Mouse (Mus musculus): ENCODE data around the gene Trabd2b. TPM values are rescaled to one million over a fixed set of nuclear protein-coding genes. Genes with fewer than 3 reads are reported as not detected.

Gene Trabd2b
- polyA plus RNA-seq, 1 experiment = not detected

DNA sequence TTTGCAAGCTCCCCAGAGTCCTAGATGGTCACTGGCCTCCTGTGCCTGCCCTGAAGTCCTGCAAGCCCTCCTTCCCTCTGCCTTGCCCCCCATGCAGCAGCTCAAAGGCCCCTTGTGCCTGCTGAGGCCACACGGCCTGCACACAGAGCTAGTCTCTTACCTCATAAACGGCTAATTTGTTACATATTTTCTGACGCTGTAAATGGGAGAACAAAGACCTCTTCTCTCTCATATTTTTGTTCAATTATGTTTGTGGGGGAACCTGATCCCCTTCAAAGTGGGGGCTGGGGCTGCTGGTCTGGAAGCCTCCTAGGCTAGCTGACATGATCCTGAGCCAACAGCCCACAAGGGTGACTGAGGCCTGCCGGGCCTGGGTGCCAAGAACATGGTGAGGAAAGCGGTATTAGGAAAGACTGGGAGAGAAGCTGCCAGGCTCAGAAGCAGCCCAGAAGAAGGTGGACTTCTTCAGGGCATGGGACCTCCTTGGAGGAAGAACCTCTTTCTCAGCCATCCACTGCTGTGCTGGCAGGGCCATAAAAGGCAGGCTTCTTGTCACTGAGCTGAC is 157.7 kb downstream of the Trabd2b start:
- 54% methylated on average over 5 of the region's 5 CpGs for WGBS

DNA sequence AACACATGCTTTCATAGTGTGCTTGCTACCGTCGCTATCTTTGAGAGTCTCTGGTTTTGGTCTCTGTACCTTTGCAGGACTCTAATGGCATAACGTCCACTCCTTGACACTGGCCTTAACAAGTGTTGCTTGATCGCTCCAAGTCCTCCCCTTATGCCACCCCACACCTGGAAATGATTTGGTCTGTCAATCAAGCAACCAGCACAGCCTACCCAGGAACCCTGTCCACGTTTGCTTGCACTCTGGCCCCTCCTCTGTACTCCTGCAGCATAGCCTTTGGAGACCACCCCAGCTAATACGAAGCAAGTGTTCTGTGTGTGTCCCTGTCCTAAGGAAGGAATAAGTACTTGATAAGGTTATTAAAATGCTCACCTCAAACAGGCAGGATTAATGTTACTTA is 161.1 kb downstream of the Trabd2b start:
- 88% methylated on average over 6 of the region's 6 CpGs for WGBS
- no peak for TF ChIP-seq CTCF (IDR thresholded peaks at IDR 0.05; ENCODE audit: insufficient read depth, low read depth, low read length)

More for the DNA sequence above, 157.7 kb downstream of the Trabd2b start:
- TF ChIP-seq POLR2A (IDR thresholded peaks at IDR 0.05; ENCODE audit: insufficient read depth, low read depth, low read length) (no peak), CTCF (IDR thresholded peaks at IDR 0.05; ENCODE audit: insufficient read depth, low read depth, low read length) (no peak)
- Histone ChIP-seq H3K4me1 (ENCODE audit: control insufficient read depth, insufficient read depth, low read length) (peaks cover 4% of the 10 kb centered on the region; the same call in 1 of the 2 replicates), H3K27ac (ENCODE audit: insufficient read depth, low read depth, low read length) (no peak overlapping the region), H3K4me3 (ENCODE audit: insufficient read depth, low read depth, low read length) (no peak overlapping the region)

DNA sequence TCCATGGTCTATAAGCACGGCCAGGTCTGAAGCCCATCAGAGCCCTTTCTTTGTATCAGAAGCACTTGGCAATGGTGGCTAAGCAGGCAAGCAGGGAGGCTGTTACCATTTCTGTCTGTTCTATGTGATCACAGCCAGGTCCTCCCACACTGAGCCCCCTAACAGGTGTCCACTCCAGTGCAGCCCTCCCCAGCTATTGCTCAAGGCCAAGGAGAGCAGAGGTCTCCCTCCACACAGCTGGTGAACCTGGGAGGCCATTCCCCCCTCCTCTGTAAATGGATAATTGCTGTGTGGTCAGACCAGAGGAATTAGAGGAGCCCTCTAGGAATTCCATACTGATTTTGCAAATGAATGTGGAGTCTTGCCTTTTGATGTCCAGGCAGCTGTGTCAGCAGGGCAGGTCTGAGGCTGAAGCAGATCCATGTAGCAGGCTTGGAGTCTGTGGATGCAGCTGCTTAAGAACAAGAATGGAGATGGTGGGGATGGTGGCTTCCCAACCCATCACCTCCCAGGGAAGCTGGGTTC is 161.6 kb downstream of the Trabd2b start:
- TF ChIP-seq CTCF (IDR thresholded peaks at IDR 0.05; ENCODE audit: insufficient read depth, low read depth, low read length) (no peak), POLR2A (IDR thresholded peaks at IDR 0.05; ENCODE audit: insufficient read depth, low read depth, low read length) (no peak)
- Histone ChIP-seq H3K4me1 (ENCODE audit: control insufficient read depth, insufficient read depth, low read length) (peaks cover 4% of the 10 kb centered on the region; the same call in 1 of the 2 replicates), H3K27ac (ENCODE audit: insufficient read depth, low read depth, low read length) (no peak overlapping the region), H3K4me3 (ENCODE audit: insufficient read depth, low read depth, low read length) (no peak overlapping the region)
- 93% methylated on average over 1 of the region's 1 CpGs for WGBS

More for the DNA sequence above, 161.1 kb downstream of the Trabd2b start:
- Histone ChIP-seq H3K27ac (ENCODE audit: insufficient read depth, low read depth, low read length) (no peak overlapping the region), H3K4me1 (ENCODE audit: control insufficient read depth, insufficient read depth, low read length) (peaks cover 4% of the 10 kb centered on the region; the same call in 1 of the 2 replicates), H3K4me3 (ENCODE audit: insufficient read depth, low read depth, low read length) (no peak overlapping the region)

DNA sequence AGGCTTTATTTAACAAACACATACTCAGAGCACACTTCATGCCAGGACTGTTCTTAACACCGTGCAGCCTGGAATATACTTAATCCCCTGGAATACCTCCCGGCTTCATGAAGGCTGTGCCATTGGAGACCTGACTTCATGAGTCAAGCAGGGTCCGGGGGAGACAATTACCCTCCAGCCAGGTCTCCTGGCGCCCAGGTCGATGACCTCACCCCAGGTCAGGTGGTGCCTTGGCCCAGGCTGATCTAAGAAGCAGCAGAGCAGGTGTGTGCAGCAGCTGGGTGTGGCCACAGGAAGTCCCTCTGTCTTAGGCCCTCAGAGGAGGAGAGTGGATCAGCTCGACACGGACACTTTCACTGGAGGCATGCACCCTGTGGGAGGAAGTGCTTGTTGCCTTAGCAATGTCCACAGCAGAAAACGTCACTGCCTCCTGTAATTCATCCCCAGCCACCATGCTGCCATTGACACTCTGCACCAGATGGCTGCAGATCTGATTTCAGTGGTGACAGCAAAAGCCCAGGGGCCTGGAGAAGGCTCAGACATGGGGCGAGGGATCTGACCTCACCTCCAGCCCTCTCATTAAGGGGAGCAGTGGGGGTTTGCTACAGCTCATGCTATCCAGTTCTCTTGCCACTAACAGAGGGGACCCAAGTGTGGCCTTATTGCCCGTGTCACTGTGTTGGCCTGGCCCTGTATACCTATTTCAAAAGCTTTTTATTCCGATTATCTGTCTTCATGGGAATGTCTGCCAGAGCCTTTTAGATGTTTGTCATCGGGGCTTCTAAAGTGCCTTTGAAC is 171.8 kb downstream of the Trabd2b start:
- H3K4me3 ChIP-seq (ENCODE audit: insufficient read depth, low read depth, low read length) = no peak overlapping the region
- no peak overlapping the region for H3K27ac ChIP-seq (ENCODE audit: insufficient read depth, low read depth, low read length)
- TF ChIP-seq POLR2A (IDR thresholded peaks at IDR 0.05; ENCODE audit: insufficient read depth, low read depth, low read length) = no peak
- no peak for TF ChIP-seq CTCF (IDR thresholded peaks at IDR 0.05; ENCODE audit: insufficient read depth, low read depth, low read length)
- H3K4me1 ChIP-seq (ENCODE audit: control insufficient read depth, insufficient read depth, low read length) = no peaks in the 10 kb centered on the region
- WGBS = 65% methylated on average over 12 of the region's 12 CpGs

DNA sequence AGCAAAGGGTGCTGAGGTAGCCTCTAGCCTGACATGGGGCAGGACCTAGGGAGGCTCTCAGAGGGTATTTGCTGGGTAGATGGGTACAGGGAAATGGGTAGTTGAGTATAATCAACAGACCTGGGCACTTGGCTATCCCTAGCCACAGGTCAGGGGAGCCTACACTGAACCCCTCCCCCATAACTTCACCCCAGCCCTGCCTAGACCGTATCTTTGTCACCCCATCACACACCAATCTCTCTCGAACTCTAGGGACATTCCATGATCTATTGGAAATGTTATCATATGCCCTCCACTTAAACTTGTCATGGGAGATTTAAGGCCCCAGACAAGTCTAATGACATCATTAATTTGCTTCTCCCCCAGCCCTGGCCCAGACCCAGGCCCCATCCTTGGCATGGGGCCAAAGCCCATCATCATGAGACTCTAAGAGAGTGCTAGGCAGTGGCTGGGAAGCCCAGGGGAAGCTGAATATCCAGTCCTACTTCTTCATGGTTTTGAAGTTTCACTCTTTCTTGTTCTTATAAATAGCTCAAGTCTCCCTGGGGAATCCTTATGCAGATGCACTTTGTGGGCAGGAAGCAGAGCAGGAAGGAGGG is 177.1 kb downstream of the Trabd2b start:
- no peak overlapping the region for H3K4me3 ChIP-seq (ENCODE audit: insufficient read depth, low read depth, low read length)
- H3K4me1 ChIP-seq (ENCODE audit: control insufficient read depth, insufficient read depth, low read length) = no peaks in the 10 kb centered on the region
- no peak for TF ChIP-seq CTCF (IDR thresholded peaks at IDR 0.05; ENCODE audit: insufficient read depth, low read depth, low read length)
- TF ChIP-seq POLR2A (IDR thresholded peaks at IDR 0.05; ENCODE audit: insufficient read depth, low read depth, low read length) = no peak
- WGBS = 81% methylated on average over 2 of the region's 2 CpGs
- no peak overlapping the region for H3K27ac ChIP-seq (ENCODE audit: insufficient read depth, low read depth, low read length)

DNA sequence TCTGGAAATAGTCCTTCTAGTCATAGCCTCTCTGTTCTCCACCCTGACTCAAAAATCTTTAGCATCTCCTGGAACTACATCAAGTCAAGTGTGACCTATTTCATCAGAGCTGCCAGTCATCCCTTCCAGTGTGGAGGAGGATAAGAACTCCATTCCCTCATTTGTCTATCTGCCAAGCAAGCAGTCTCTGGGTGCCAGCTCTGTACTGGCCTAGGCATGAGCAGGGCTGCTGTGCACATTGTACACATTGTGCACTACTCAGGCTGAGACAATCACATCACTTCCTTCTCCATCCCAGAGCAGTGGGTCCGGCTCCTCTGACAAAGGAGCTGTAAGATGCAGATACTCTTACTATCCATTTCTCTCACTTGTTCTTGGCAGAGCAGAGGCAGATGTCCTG is 178.2 kb downstream of the Trabd2b start:
- WGBS = 50% methylated on average over 1 of the region's 1 CpGs
- Histone ChIP-seq H3K27ac (ENCODE audit: insufficient read depth, low read depth, low read length) (no peak overlapping the region), H3K4me1 (ENCODE audit: control insufficient read depth, insufficient read depth, low read length) (no peaks in the 10 kb centered on the region), H3K4me3 (ENCODE audit: insufficient read depth, low read depth, low read length) (no peak overlapping the region)
- TF ChIP-seq CTCF (IDR thresholded peaks at IDR 0.05; ENCODE audit: insufficient read depth, low read depth, low read length) (no peak), POLR2A (IDR thresholded peaks at IDR 0.05; ENCODE audit: insufficient read depth, low read depth, low read length) (no peak)

- 63% methylated on average over 13 of the region's 13 CpGs for WGBS
- Histone ChIP-seq H3K27ac (ENCODE audit: insufficient read depth, low read depth, low read length) (no peak overlapping the region), H3K4me1 (ENCODE audit: control insufficient read depth, insufficient read depth, low read length) (no peaks in the 10 kb centered on the region), H3K4me3 (ENCODE audit: insufficient read depth, low read depth, low read length) (no peak overlapping the region)
- TF ChIP-seq CTCF (IDR thresholded peaks at IDR 0.05; ENCODE audit: insufficient read depth, low read depth, low read length) = no peak
- no peak for TF ChIP-seq POLR2A (IDR thresholded peaks at IDR 0.05; ENCODE audit: insufficient read depth, low read depth, low read length)
Measured at GRCm38 (mm10) chr4:114593554-114594215, 187.2 kb downstream of the Trabd2b start.

- WGBS = 44% methylated on average over 2 of the region's 2 CpGs
- H3K4me3 ChIP-seq (ENCODE audit: insufficient read depth, low read depth, low read length) = no peak overlapping the region
- no peak overlapping the region for H3K27ac ChIP-seq (ENCODE audit: insufficient read depth, low read depth, low read length)
- no peaks in the 10 kb centered on the region for H3K4me1 ChIP-seq (ENCODE audit: control insufficient read depth, insufficient read depth, low read length)
- TF ChIP-seq POLR2A (IDR thresholded peaks at IDR 0.05; ENCODE audit: insufficient read depth, low read depth, low read length) (no peak), CTCF (IDR thresholded peaks at IDR 0.05; ENCODE audit: insufficient read depth, low read depth, low read length) (no peak)
Measured at GRCm38 (mm10) chr4:114595188-114595701, 188.7 kb downstream of the Trabd2b start.
